Mouse (Mus musculus) right cerebral cortex, postnatal 14 days (tissue): ENCODE results near the gene Heatr5a.

ENCODE experiments used
- DNase-seq: peaks from one replicate; pipeline ENCODE4 v3.0.0; 2022

Gene Heatr5a

GRCm38 (mm10) chr12:51970352-51971069, 610 bp downstream of the Heatr5a start:
- DNase-seq = no peak

GRCm38 (mm10) chr12:51969876-51970275, 1.2 kb downstream of the Heatr5a start:
- DNase-seq = no peak

GRCm38 (mm10) chr12:51969092-51969491, 2.0 kb downstream of the Heatr5a start:
- DNase-seq = no peak

- no peak for DNase-seq
Measured at GRCm38 (mm10) chr12:51967915-51968595, 3.1 kb downstream of the Heatr5a start.

- DNase-seq = no peak
Measured at GRCm38 (mm10) chr12:51957626-51958025, 13.5 kb downstream of the Heatr5a start.

- no peak for DNase-seq
Measured at GRCm38 (mm10) chr12:51952309-51952708, 18.8 kb downstream of the Heatr5a start.

- no peak for DNase-seq
Measured at GRCm38 (mm10) chr12:51947498-51947945, 23.6 kb downstream of the Heatr5a start.

- no peak for DNase-seq
Measured at GRCm38 (mm10) chr12:51945331-51945730, 25.8 kb downstream of the Heatr5a start.

GRCm38 (mm10) chr12:51939848-51940247, 31.3 kb downstream of the Heatr5a start:
- DNase-seq = no peak

- DNase-seq = no peak
Measured at GRCm38 (mm10) chr12:51937938-51938337, 33.2 kb downstream of the Heatr5a start.

- DNase-seq = no peak
Measured at GRCm38 (mm10) chr12:51929630-51930029, 41.5 kb downstream of the Heatr5a start.

- no peak for DNase-seq
Measured at GRCm38 (mm10) chr12:51917191-51917590, 53.9 kb downstream of the Heatr5a start.

- DNase-seq = no peak
Measured at GRCm38 (mm10) chr12:51914903-51915670, 56.0 kb downstream of the Heatr5a start.

- no peak for DNase-seq
Measured at GRCm38 (mm10) chr12:51909202-51909601, 61.9 kb downstream of the Heatr5a start.

GRCm38 (mm10) chr12:51907543-51907942, 63.6 kb downstream of the Heatr5a start:
- DNase-seq = no peak

- DNase-seq = peak; percentile 24
Measured at GRCm38 (mm10) chr12:51900551-51900950, 70.6 kb downstream of the Heatr5a start.

GRCm38 (mm10) chr12:51896901-51897300, 74.2 kb downstream of the Heatr5a start:
- DNase-seq = no peak

- peak; percentile 8 for DNase-seq
Measured at GRCm38 (mm10) chr12:51888609-51889008, 82.5 kb downstream of the Heatr5a start.

- DNase-seq = no peak
Measured at GRCm38 (mm10) chr12:51887301-51888290, 83.5 kb downstream of the Heatr5a start.

- no peak for DNase-seq
Measured at GRCm38 (mm10) chr12:51886369-51886768, 84.8 kb downstream of the Heatr5a start.

GRCm38 (mm10) chr12:51884801-51885200, 86.3 kb downstream of the Heatr5a start:
- no peak for DNase-seq

GRCm38 (mm10) chr12:51883297-51883805, 87.8 kb downstream of the Heatr5a start:
- DNase-seq = no peak
